Mouse (Mus musculus): ENCODE results near the gene Tchh. TPM values are rescaled to one million over a fixed set of nuclear protein-coding genes. Genes with fewer than 3 reads are reported as not detected.

The Tchh gene
- total and polyA plus RNA-seq, 2 experiments: 0.02 to 0.09 TPM

DNA sequence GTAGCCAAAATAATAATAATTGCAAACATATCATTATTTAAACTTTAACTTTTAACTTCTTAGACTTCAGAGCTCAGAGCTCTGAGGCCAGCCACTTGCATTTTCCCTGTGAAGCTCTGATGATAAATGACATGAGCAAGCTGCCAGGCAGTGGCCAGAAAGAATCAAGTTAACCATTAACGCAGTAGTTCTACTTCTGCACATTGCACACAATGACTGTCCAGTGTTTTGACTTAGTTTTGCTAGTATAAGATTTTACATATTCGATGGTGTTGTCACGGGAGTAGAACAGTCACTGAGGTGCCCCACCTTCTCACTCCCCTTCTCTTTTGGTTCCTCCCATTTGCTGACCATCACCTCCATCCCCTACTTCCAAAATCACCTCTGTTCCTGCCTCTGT is 55.0 kb downstream of the Tchh start:
- Histone ChIP-seq H3K36me3 (ENCODE audit: control insufficient read depth, insufficient read depth, low read length) (no peaks in the 10 kb centered on the region), H3K27me3 (ENCODE audit: control insufficient read depth, insufficient read depth, low read length) (no peaks in the 10 kb centered on the region), H3K9ac (ENCODE audit: low read depth, low read length) (no peak overlapping the region), H3K4me3 (ENCODE audit: insufficient read depth, low read depth, low read length) (no peak overlapping the region), H3K79me2 (ENCODE audit: control insufficient read depth, insufficient read depth, low read length) (no peaks in the 10 kb centered on the region), H3K4me1 (ENCODE audit: control insufficient read depth, insufficient read depth, low read length) (no peaks in the 10 kb centered on the region), H3K27ac (replicated peaks; ENCODE audit: insufficient read depth, low read depth, low read length) (no peak overlapping the region)
- peak; percentile 65 for DNase-seq (ENCODE audit: extremely low read depth, low read depth, low spot score)
- no peak for TF ChIP-seq POLR2A (IDR thresholded peaks at IDR 0.05; ENCODE audit: extremely low read depth, insufficient read depth, low read length)
- no peak for TF ChIP-seq CTCF (IDR thresholded peaks at IDR 0.05; ENCODE audit: low read depth, low read length)
- WGBS: 11% methylated on average over 3 of the region's 3 CpGs

Other genes starting within 250 kb of the Tchh start
- gene Flg2, start 245.1 kb upstream of the Tchh start, total RNA-seq (2014; rRNA removed): not detected in 2 replicates
- gene Flg2, start 245.1 kb upstream of the Tchh start, polyA plus RNA-seq (2012; rRNA removed): not detected in 2 replicates
- not detected in 2 replicates for gene Flg, start 168.8 kb upstream of the Tchh start, total RNA-seq (2014; rRNA removed)
- gene Flg, start 168.8 kb upstream of the Tchh start, polyA plus RNA-seq (2012; rRNA removed): not detected in 2 replicates
- gene Hrnr, start 122.6 kb upstream of the Tchh start, total RNA-seq (2014; rRNA removed): not detected in 2 replicates
- gene Hrnr, start 122.6 kb upstream of the Tchh start, polyA plus RNA-seq (2012; rRNA removed): not detected in 2 replicates
- gene Rptn, start 48.6 kb upstream of the Tchh start, total RNA-seq (2014; rRNA removed): not detected in 2 replicates
- gene Rptn, start 48.6 kb upstream of the Tchh start, polyA plus RNA-seq (2012; rRNA removed): not detected in 2 replicates
- gene Tchhl1, start 26.4 kb downstream of the Tchh start, total RNA-seq (2014; rRNA removed): not detected in 2 replicates
- not detected in 2 replicates for gene Tchhl1, start 26.4 kb downstream of the Tchh start, polyA plus RNA-seq (2012; rRNA removed)
- 3.0 and 5.4 TPM in 2 replicates for gene S100a11, start 78.2 kb downstream of the Tchh start, total RNA-seq (2014; rRNA removed)
- 3.4 and 4.3 TPM in 2 replicates for gene S100a11, start 78.2 kb downstream of the Tchh start, polyA plus RNA-seq (2012; rRNA removed)
- 147 and 292 TPM in 2 replicates for gene S100a10, start 112.8 kb downstream of the Tchh start, total RNA-seq (2014; rRNA removed)
- 80.0 and 88.2 TPM in 2 replicates for gene S100a10, start 112.8 kb downstream of the Tchh start, polyA plus RNA-seq (2012; rRNA removed)
- not detected in 2 replicates for gene Tdpoz2, start 210.4 kb downstream of the Tchh start, total RNA-seq (2014; rRNA removed)
- not detected in 2 replicates for gene Tdpoz2, start 210.4 kb downstream of the Tchh start, polyA plus RNA-seq (2012; rRNA removed)
- gene Tdpoz1, start 234.0 kb downstream of the Tchh start, total RNA-seq (2014; rRNA removed): not detected in 2 replicates
- gene Tdpoz1, start 234.0 kb downstream of the Tchh start, polyA plus RNA-seq (2012; rRNA removed): not detected in 2 replicates

All from liver, adult 2 months (tissue).